Mouse (Mus musculus) leukemia stem cell, adult 10-12 weeks (primary cell): Measurements from ENCODE around the gene Orm2. TPM values are rescaled to one million over a fixed set of nuclear protein-coding genes. Genes with fewer than 3 reads are reported as not detected.

Experiments used
- polyA plus RNA-seq: library from polyadenylated mRNA; stranded (reverse); fragments of >175 nt; gene quantifications from 2 replicates; pipeline ENCODE4 v1.2.3, GENCODE M21; 2012; ENCODE audit warnings: low replicate concordance

Gene Orm2
- not detected in 2 replicates for polyA plus RNA-seq

DNA sequence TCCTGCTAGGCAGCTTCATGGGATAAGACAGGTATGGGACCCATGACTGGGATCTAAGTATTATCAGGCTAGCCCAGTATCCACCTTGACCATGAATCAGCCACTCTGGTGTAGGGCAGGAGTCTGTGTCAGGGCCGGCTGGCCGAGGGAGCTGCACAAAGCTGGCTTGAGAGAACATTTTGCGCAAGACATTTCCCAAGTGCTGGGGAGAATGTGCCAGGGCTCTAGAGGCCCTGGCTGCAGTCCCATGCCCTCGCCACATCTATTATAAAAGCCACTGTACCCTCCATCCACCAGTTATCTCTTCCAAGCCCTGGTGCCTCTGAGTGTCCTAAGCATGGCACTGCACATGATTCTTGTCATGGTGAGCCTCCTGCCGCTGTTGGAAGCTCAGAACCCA is at the start of gene Orm2:
TSS of gene Orm2 (plus strand) at position 300 of the 400 bp plus-strand sequence.

DNA sequence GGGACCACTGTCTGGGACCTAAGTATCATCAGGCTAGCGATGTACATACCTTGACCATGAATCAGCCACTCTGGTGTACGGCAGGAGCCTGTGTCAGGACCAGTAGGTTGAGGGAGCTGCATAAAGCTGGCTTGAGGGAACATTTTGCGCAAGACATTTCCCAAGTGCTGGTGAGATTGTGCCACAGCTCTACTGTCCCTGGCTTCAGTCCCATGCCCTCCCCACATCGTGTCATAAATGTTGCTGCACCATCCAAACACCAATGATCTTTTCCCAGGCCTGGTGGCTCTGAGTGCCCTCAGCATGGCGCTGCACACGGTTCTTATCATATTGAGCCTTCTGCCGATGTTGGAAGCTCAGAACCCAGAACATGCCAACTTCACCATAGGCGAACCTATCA is 18.0 kb upstream of the Orm2 start, which contains the start of gene Orm1:
TSS of gene Orm1 (plus strand) at position 266 of the 400 bp plus-strand sequence.

DNA sequence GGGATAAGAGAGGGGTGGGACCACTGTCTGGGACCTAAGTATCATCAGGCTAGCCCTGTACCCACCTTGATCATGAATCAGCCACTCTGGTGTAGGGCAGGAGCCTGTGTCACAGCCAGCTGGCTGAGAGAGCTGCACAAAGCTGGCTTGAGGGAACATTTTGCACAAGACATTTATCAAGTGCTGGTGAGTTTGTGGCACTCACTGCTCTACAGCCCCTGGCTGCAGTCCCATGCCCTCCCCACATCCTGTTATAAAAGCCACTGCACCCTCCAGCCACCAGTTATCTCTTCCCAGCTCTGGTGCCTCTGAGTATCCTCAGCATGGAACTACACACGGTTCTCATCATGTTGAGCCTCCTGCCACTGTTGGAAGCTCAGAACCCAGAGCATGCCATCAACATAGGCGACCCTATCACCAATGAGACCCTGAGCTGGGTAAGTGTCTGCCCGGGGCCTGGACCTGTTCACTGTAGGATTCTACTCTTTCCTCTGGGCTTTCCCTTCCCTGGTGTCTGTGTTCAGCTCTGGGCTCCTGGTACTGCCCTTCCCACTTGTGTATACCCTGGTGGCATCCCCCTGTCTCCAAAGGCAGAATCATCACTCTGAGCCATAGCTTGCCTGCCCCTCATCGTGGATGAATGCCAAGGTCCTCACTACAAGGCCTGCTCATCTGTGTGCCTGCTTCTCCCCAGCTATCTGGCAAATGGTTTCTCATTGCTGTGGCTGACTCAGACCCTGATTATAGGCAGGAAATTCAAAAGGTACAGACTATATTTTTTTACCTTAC is 6.2 kb upstream of the Orm2 start, which contains the start of gene Orm3:
TSS of gene Orm3 (plus strand) at position 286 of the 789 bp plus-strand sequence.

DNA sequence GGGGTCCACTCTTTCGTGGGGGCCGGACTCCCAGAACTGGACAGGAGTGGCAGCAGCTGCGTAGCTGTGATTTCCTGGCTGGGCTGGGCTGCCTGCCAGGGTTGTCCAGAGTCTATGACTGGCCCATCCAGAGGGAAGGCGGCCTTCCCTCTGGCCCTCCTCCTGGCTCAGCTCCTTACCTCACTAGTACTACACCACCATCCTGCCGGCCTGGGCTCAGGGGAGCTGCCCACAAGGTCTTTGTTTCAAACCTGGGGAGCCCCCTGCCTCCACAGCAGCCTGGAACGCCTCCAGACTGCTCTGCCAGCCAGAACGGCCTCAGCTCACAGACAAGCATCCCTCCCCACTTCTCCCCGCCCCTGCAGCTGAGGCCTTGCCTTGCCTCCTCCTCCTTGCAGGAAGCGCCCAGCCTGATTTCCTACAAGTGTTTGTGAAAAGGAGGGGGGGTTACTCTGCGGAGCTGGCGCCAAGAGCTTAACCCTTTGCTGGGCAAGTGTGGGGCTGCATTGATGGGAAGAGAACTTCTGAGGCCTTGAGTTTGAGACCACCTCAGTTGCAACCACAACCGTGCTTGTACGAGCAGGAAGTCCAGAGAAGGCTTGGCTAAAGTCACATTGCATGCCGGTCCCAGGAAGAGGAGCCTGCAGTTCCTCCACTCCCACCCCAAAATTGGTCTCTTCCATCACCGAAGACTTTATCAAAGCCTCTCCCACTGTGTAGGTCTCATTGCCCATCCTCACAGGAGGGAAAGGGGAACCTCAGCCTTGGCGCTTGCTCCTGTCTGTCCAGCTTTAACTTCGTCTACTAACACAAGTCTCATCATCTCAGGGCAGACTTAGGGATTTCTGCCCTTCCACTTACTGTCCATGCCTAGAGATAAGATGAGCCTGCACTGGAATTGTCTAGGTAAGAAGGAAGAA is 41.1 kb downstream of the Orm2 start, which contains the start of gene Akna:
TSS of gene Akna (minus strand) at position 315 of the 920 bp plus-strand sequence.

Other genes starting within 250 kb of the Orm2 start
- gene Ambp, start 207.7 kb upstream of the Orm2 start, polyA plus RNA-seq, result not detected in 2 replicates
- gene Kif12, start 190.3 kb upstream of the Orm2 start, polyA plus RNA-seq, result 0.08 TPM in 1 of 2 replicates, not detected in the other
- gene Col27a1, start 148.4 kb upstream of the Orm2 start, polyA plus RNA-seq, result 0.76 and 1.0 TPM in 2 replicates
- not detected in 2 replicates for gene Orm1, start 17.9 kb upstream of the Orm2 start, polyA plus RNA-seq
- gene Orm3, start 6.3 kb upstream of the Orm2 start, polyA plus RNA-seq, result not detected in 2 replicates
- gene Akna, start 40.9 kb downstream of the Orm2 start, polyA plus RNA-seq, result 84.4 and 103 TPM in 2 replicates
- gene Whrn, start 133.5 kb downstream of the Orm2 start, polyA plus RNA-seq, result 13.1 and 26.2 TPM in 2 replicates
- gene Atp6v1g1, start 182.3 kb downstream of the Orm2 start, polyA plus RNA-seq, result 29.3 and 42.7 TPM in 2 replicates
- gene Tmem268, start 196.3 kb downstream of the Orm2 start, polyA plus RNA-seq, result 8.9 and 10.3 TPM in 2 replicates
- gene Gm11213, start 242.8 kb downstream of the Orm2 start, polyA plus RNA-seq, result not detected in 2 replicates